Mouse (Mus musculus) right cerebral cortex, adult 18-20 months (tissue): ENCODE results near the gene I0C0044D17Rik.
A peak's percentile ranks its signal among the peaks of the same experiment; 100 is the strongest.
"Not testable (repeated sequence)": the region's sequence is repeated elsewhere in the genome, so short reads cannot be mapped to it uniquely, and the experiment has no call there.

Experiments used
- DNase-seq: peaks from one replicate; pipeline ENCODE4 v3.0.0; 2022; ENCODE audit warnings: mixed read lengths

I0C0044D17Rik gene

GRCm38 (mm10) chr4:98823740-98824139, at the start of gene I0C0044D17Rik:
Gene I0C0044D17Rik, minus strand, starts transcription at chr4:98823840.
- DNase-seq = not testable (repeated sequence)

GRCm38 (mm10) chr4:98865386-98866237, 42.0 kb upstream of the I0C0044D17Rik start:
- peak; percentile 37 for DNase-seq

- no peak for DNase-seq
Observed at GRCm38 (mm10) chr4:98864546-98864945, 40.9 kb upstream of the I0C0044D17Rik start.

GRCm38 (mm10) chr4:98864094-98864493, 40.5 kb upstream of the I0C0044D17Rik start:
- DNase-seq = no peak

- no peak for DNase-seq
Observed at GRCm38 (mm10) chr4:98863451-98863850, 39.8 kb upstream of the I0C0044D17Rik start.

- no peak for DNase-seq
Observed at GRCm38 (mm10) chr4:98858151-98858855, 34.7 kb upstream of the I0C0044D17Rik start.

- DNase-seq = no peak
Observed at GRCm38 (mm10) chr4:98857037-98857648, 33.5 kb upstream of the I0C0044D17Rik start.

GRCm38 (mm10) chr4:98853926-98854325, 30.3 kb upstream of the I0C0044D17Rik start:
- DNase-seq = no peak

- not testable (repeated sequence) for DNase-seq
Observed at GRCm38 (mm10) chr4:98850485-98850884, 26.8 kb upstream of the I0C0044D17Rik start.

GRCm38 (mm10) chr4:98847120-98847885, 23.7 kb upstream of the I0C0044D17Rik start:
- DNase-seq = no peak

- DNase-seq = no peak
Observed at GRCm38 (mm10) chr4:98846396-98846795, 22.8 kb upstream of the I0C0044D17Rik start.

- no peak for DNase-seq
Observed at GRCm38 (mm10) chr4:98845687-98846125, 22.1 kb upstream of the I0C0044D17Rik start.

GRCm38 (mm10) chr4:98845201-98845600, 21.6 kb upstream of the I0C0044D17Rik start:
- DNase-seq = no peak

- no peak for DNase-seq
Observed at GRCm38 (mm10) chr4:98843906-98844597, 20.4 kb upstream of the I0C0044D17Rik start.

GRCm38 (mm10) chr4:98841251-98841650, 17.6 kb upstream of the I0C0044D17Rik start:
- DNase-seq = not testable (repeated sequence)

- DNase-seq = no peak
Observed at GRCm38 (mm10) chr4:98840526-98840925, 16.9 kb upstream of the I0C0044D17Rik start.

- no peak for DNase-seq
Observed at GRCm38 (mm10) chr4:98838913-98839312, 15.3 kb upstream of the I0C0044D17Rik start.

GRCm38 (mm10) chr4:98837715-98838505, 14.3 kb upstream of the I0C0044D17Rik start:
- DNase-seq = no peak

- DNase-seq = no peak
Observed at GRCm38 (mm10) chr4:98836519-98836918, 12.9 kb upstream of the I0C0044D17Rik start.

GRCm38 (mm10) chr4:98834782-98835181, 11.1 kb upstream of the I0C0044D17Rik start:
- no peak for DNase-seq

GRCm38 (mm10) chr4:98831726-98832125, 8.1 kb upstream of the I0C0044D17Rik start:
- DNase-seq = no peak
